Mouse (Mus musculus) gonadal fat pad, adult 2 months (tissue): ENCODE data around the gene Krt84. TPM values are rescaled to one million over a fixed set of nuclear protein-coding genes. Genes with fewer than 3 reads are reported as not detected.
"Not testable (repeated sequence)": the region's sequence is repeated elsewhere in the genome, so short reads cannot be mapped to it uniquely, and the experiment has no call there.

Source experiments
- DNase-seq: peaks from one replicate; pipeline ENCODE4 v3.0.0-alpha.2; 2012; ENCODE audit warnings: low read depth
- polyA plus RNA-seq: library from polyadenylated mRNA; depleted of rRNA; stranded (reverse); fragments of >200 nt; gene quantifications from 2 replicates; pipeline ENCODE4 v1.2.3, GENCODE M21; 2012; rRNA removed

The Krt84 gene
- polyA plus RNA-seq = not detected in 2 replicates

- no peak for DNase-seq
Observed at GRCm38 (mm10) chr15:101532720-101533119, at the start of gene Krt84. Gene Krt84 (minus strand): TSS chr15:101532820.

- DNase-seq = no peak
Observed at GRCm38 (mm10) chr15:101581701-101582100, 49.1 kb upstream of the Krt84 start.

GRCm38 (mm10) chr15:101575506-101575905, 42.9 kb upstream of the Krt84 start:
- no peak for DNase-seq

GRCm38 (mm10) chr15:101573796-101574345, 41.3 kb upstream of the Krt84 start, which contains the start of gene Krt75:
Gene Krt75 (minus strand): TSS chr15:101573904.
- DNase-seq = no peak

- DNase-seq = no peak
Observed at GRCm38 (mm10) chr15:101567780-101568179, 35.2 kb upstream of the Krt84 start.

GRCm38 (mm10) chr15:101562850-101563249, 30.2 kb upstream of the Krt84 start, which contains the start of gene Krt90:
Gene Krt90 (minus strand): TSS chr15:101562950.
- no peak for DNase-seq

- no peak for DNase-seq
Observed at GRCm38 (mm10) chr15:101558034-101558646, 25.5 kb upstream of the Krt84 start.

- DNase-seq = no peak
Observed at GRCm38 (mm10) chr15:101553169-101553568, 20.5 kb upstream of the Krt84 start.

- no peak for DNase-seq
Observed at GRCm38 (mm10) chr15:101552188-101552587, 19.6 kb upstream of the Krt84 start.

- no peak for DNase-seq
Observed at GRCm38 (mm10) chr15:101550567-101550966, 17.9 kb upstream of the Krt84 start, which contains the start of gene Krt82. Gene Krt82 (minus strand): TSS chr15:101550667.

- DNase-seq = no peak
Observed at GRCm38 (mm10) chr15:101544478-101544877, 11.9 kb upstream of the Krt84 start.

- no peak for DNase-seq
Observed at GRCm38 (mm10) chr15:101542543-101542942, 9.9 kb upstream of the Krt84 start.

- no peak for DNase-seq
Observed at GRCm38 (mm10) chr15:101538580-101538900, 5.9 kb upstream of the Krt84 start.

GRCm38 (mm10) chr15:101537864-101538579, 5.4 kb upstream of the Krt84 start:
- no peak for DNase-seq

- peak; percentile 36 for DNase-seq
Observed at GRCm38 (mm10) chr15:101536054-101536850, 3.6 kb upstream of the Krt84 start.

- no peak for DNase-seq
Observed at GRCm38 (mm10) chr15:101522556-101523232, 9.9 kb downstream of the Krt84 start.

GRCm38 (mm10) chr15:101519792-101520191, 12.8 kb downstream of the Krt84 start:
- DNase-seq = peak; percentile 24

- not testable (repeated sequence) for DNase-seq
Observed at GRCm38 (mm10) chr15:101517161-101517560, 15.5 kb downstream of the Krt84 start, which contains the start of gene Gm49425. Gene Gm49425 (minus strand): TSS chr15:101517261.

- no peak for DNase-seq
Observed at GRCm38 (mm10) chr15:101508247-101508646, 24.4 kb downstream of the Krt84 start.

GRCm38 (mm10) chr15:101506896-101507758, 25.5 kb downstream of the Krt84 start:
- DNase-seq = no peak
